Comparison of ENCODE assay signal across 19 mouse cellular contexts in the genomic region with DNA sequence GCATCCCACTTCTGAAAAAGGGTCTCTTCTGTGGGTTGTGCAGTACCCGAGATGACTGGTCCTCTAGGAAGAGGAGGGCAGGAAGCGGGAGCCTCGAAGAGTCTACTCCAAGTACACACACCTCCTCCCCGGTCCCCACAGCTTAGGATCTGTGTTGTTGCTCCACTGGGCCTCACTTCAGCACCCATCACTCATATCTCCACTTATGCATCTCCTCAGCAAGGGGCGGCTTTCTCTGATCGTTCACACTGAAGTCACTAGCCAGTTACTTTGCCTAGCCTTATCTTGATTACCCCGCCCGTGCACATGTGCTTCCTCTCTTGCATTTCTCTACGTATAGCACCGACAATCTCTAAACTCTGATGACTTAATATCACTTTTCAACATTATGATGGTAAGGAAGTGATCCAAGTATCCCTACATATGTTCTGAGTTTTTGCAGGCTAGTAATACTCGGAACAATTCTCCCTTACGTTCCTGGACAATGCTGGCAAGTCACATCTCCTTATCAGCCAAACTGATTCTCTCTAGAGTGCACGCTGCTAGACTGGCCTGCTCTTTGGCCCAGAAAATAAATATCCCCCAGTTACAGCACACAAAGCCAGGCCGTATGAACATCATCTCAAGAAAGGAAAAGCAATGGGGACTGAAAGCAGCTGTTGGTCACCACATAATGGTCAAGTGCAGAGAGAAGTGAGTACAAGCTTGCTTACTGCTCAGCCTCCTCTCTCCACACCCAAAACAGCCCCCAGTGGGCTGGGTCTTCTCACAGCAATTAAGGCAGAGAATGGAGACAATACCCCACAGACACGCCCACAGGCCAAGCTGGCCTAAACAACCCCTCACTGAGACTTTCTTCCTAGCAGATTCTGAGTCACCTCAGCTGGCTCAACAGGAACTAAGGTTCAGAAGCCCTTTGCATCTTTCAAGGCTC. TPM values are rescaled to one million over a fixed set of nuclear protein-coding genes. Genes with fewer than 3 reads are reported as not detected.
DNase-seq lines count a peak whose midpoint lies in the region; ATAC-seq lines count a peak whose summit lies in the region.
"Had no signal": no experiment of that assay in that cellular context is flagged by ENCODE, and none has a peak within 500 bp of the region (broad histone marks: within the 10 kb centered on the region; RNA-seq: fewer than 3 reads in every experiment).

No protein-coding gene starts in this region.

- no peaks in the 10 kb centered on the region for H3K9me3 ChIP-seq in limb, embryonic 15.5 days
- H3K9me3 ChIP-seq in limb, embryonic 10.5 days (replicated peaks), result no peaks in the 10 kb centered on the region
- H3K9me3 ChIP-seq: forebrain, embryonic 15.5 days had no signal

- H3K4me2 ChIP-seq in limb, embryonic 15.5 days, result no peak overlapping the region
- H3K4me2 ChIP-seq: forebrain, embryonic 15.5 days; heart, embryonic 12.5 days; midbrain, embryonic 15.5 days had no signal

- 74% methylated on average over 15 of the region's 15 CpGs for WGBS in limb, embryonic 15.5 days
- WGBS in limb, embryonic 10.5 days, result 87% methylated on average over 15 of the region's 15 CpGs

- ATAC-seq in limb, embryonic 15.5 days (ENCODE audit: insufficient number of reproducible peaks, low FRiP score, low TSS enrichment, low read depth), result 0 out of 2 replicates have a peak, but pooled peaks have one; percentile 55
- ATAC-seq: forebrain, embryonic 15.5 days; midbrain, embryonic 15.5 days had no signal

- H3K9ac ChIP-seq in limb, embryonic 15.5 days, result no peak overlapping the region
- H3K9ac ChIP-seq: forebrain, embryonic 15.5 days; heart, embryonic 12.5 days; midbrain, embryonic 15.5 days had no signal

- no peaks in the 10 kb centered on the region for H3K27me3 ChIP-seq in limb, embryonic 15.5 days
- no peaks in the 10 kb centered on the region for H3K27me3 ChIP-seq in limb, embryonic 10.5 days (ENCODE audit: low read depth, poor library complexity, severe bottlenecking)
- H3K27me3 ChIP-seq: forebrain, embryonic 15.5 days; heart, embryonic 12.5 days; midbrain, embryonic 15.5 days had no signal

- no peak overlapping the region for H3K27ac ChIP-seq in limb, embryonic 15.5 days
- no peak overlapping the region for H3K27ac ChIP-seq in limb, embryonic 10.5 days
- H3K27ac ChIP-seq: forebrain, embryonic 15.5 days; gastrocnemius, adult 2 months; hindbrain, embryonic 10.5 days; midbrain, embryonic 15.5 days had no signal

- peak; percentile 84 for DNase-seq in heart, adult 11 months
- DNase-seq in heart, adult 8-10 months (ENCODE audit: low spot score), result no peak
- no peak for DNase-seq in limb, embryonic 10.5 days (ENCODE audit: low spot score)
- DNase-seq in 3T3-L1 (ENCODE audit: low read depth, low spot score), result peak; percentile 32
- DNase-seq in c-Kit-positive CD71-positive TER-119-negative erythroid progenitor cells, embryonic 14.5 days (ENCODE audit: low read depth), result peak; percentile 13
- no peak for DNase-seq in adrenal gland, adult 2 months
- no peak for DNase-seq in layer of hippocampus, adult 9-11 months
- DNase-seq: adrenal gland, postnatal 14 days; cerebellum, adult 8-10 months; gastrocnemius, adult 2 months; kidney, postnatal 14 days; layer of hippocampus, postnatal 36 days; thymus, adult 18-20 months had no signal

- no peak overlapping the region for H3K4me3 ChIP-seq in limb, embryonic 15.5 days
- H3K4me3 ChIP-seq in limb, embryonic 10.5 days, result no peak overlapping the region
- H3K4me3 ChIP-seq: forebrain, embryonic 15.5 days; gastrocnemius, adult 2 months; heart, embryonic 12.5 days; hindbrain, embryonic 10.5 days; midbrain, embryonic 15.5 days had no signal

- H3K36me3 ChIP-seq in limb, embryonic 15.5 days, result no peaks in the 10 kb centered on the region
- H3K36me3 ChIP-seq in limb, embryonic 10.5 days, result no peaks in the 10 kb centered on the region
- H3K36me3 ChIP-seq: forebrain, embryonic 15.5 days; heart, embryonic 12.5 days; hindbrain, embryonic 10.5 days; midbrain, embryonic 15.5 days had no signal

- no peaks in the 10 kb centered on the region for H3K4me1 ChIP-seq in limb, embryonic 15.5 days
- no peaks in the 10 kb centered on the region for H3K4me1 ChIP-seq in limb, embryonic 10.5 days
- H3K4me1 ChIP-seq: forebrain, embryonic 15.5 days; midbrain, embryonic 15.5 days had no signal

RNA-seq across cellular contexts. Expression of gene Lmntd1, which starts 56.8 kb away (rescaled TPM):
- 1 to 10 TPM; 1.1 to 3.6 (median 3.2) TPM for total RNA-seq in heart, adult 8-10 months (2022)
- 0.86 TPM in 2 replicates for polyA plus RNA-seq in limb, embryonic 15.5 days (2015; fragmentation: Nextera tagmentation; extraction: Ambion mirVana)
- 0.04 TPM in 1 of 2 replicates, not detected in the other for polyA plus RNA-seq in limb, embryonic 10.5 days (2016; fragmentation: Nextera tagmentation; extraction: Ambion mirVana)
- 1 to 10 TPM in 1 of 2 experiments, under 1 TPM in 1; 0.75 to 1.2 TPM for total RNA-seq in adrenal gland, adult 2 months (2021)
- 0.21 and 0.29 TPM in 2 replicates for polyA plus RNA-seq in adrenal gland, adult 2 months (2012; rRNA removed)

RNA-seq across cellular contexts. Expression of gene Tuba3b, which starts 58.2 kb away (rescaled TPM):
- under 1 TPM in 3 of 4 experiments, not detected in 1; 0.14 to 0.22 (median 0.19) TPM for total RNA-seq in heart, adult 8-10 months (2022)
- polyA plus RNA-seq in limb, embryonic 15.5 days (2015; fragmentation: Nextera tagmentation; extraction: Ambion mirVana), result not detected in 2 replicates
- not detected in 2 replicates for polyA plus RNA-seq in limb, embryonic 10.5 days (2016; fragmentation: Nextera tagmentation; extraction: Ambion mirVana)
- not detected for total RNA-seq in adrenal gland, adult 2 months (2021)
- not detected in 2 replicates for polyA plus RNA-seq in adrenal gland, adult 2 months (2012; rRNA removed)
- total RNA-seq: adrenal gland, postnatal 14 days; gastrocnemius, adult 2 months; layer of hippocampus, postnatal 36 days; left cerebral cortex, postnatal 36 days had no signal
- polyA plus RNA-seq: forebrain, embryonic 15.5 days; heart, embryonic 12.5 days; hindbrain, embryonic 10.5 days; midbrain, embryonic 15.5 days had no signal

Comparison
In these comparisons a context has a peak if more than half of its experiments do, and no peak if none do; other contexts are left out.
1. DNase-seq: peak in heart, adult 11 months (single experiment), 3T3-L1 (single experiment) and c-Kit-positive CD71-positive TER-119-negative erythroid progenitor cells, embryonic 14.5 days (single experiment); none in heart, adult 8-10 months (single experiment), limb, embryonic 10.5 days (single experiment), adrenal gland, adult 2 months (single experiment) and layer of hippocampus, adult 9-11 months (single experiment).